Mouse (Mus musculus) lung, embryonic 15.5 days (tissue): ENCODE measurements at regions not wholly inside any gene's neighbourhood (a gene's known extent, or its start where the extent isn't known, plus 50 kb on each side); places are given as distances from the start of the nearest gene placed in this dataset.

ENCODE experiments used
- ATAC-seq: fragments of 200-750 bp; cut with Nextera tagmentation; 2 replicates; pipeline ENCODE4 v1.8.0; 2017; ENCODE audit warnings: moderate number of reproducible peaks, borderline replicate concordance; ENCODE audit not compliant: low FRiP score, low TSS enrichment; ENCODE audit errors: extremely low read depth
- H3K27ac ChIP-seq: fragments of 300-500 bp; sonication (generic); 2 replicates; pipeline ENCODE4 v1.5.1; 2015; ENCODE audit warnings: moderate library complexity, mild to moderate bottlenecking, inconsistent platforms
- H3K27me3 ChIP-seq: fragments of 300-500 bp; sonication (generic); 2 replicates; pipeline ENCODE4 v1.6.1; 2015; ENCODE audit warnings: inconsistent platforms
- H3K36me3 ChIP-seq: fragments of 300-500 bp; sonication (generic); 2 replicates; pipeline ENCODE4 v1.6.1; 2015; ENCODE audit warnings: inconsistent platforms
- H3K4me1 ChIP-seq: fragments of 300-500 bp; sonication (generic); 2 replicates; pipeline ENCODE4 v1.6.1; 2015; ENCODE audit warnings: inconsistent platforms
- H3K4me2 ChIP-seq: fragments of 300-500 bp; sonication (generic); 2 replicates; pipeline ENCODE4 v1.6.1; 2015; ENCODE audit warnings: inconsistent platforms, mild to moderate bottlenecking, moderate library complexity
- H3K4me3 ChIP-seq: fragments of 300-500 bp; sonication (generic); 2 replicates; pipeline ENCODE4 v1.5.1; 2015; ENCODE audit warnings: mild to moderate bottlenecking, inconsistent platforms
- H3K9ac ChIP-seq: fragments of 300-500 bp; sonication (generic); 2 replicates; pipeline ENCODE4 v1.6.1; 2015; ENCODE audit warnings: inconsistent platforms
- H3K9me3 ChIP-seq: fragments of 300-500 bp; sonication (generic); 2 replicates; pipeline ENCODE4 v1.6.1; 2016; ENCODE audit warnings: inconsistent platforms
- WGBS: fragments of 180-500 bp; shearing (Covaris S2); methylation state at CpG from one replicate; pipeline ENCODE4 v1.1.7; 2015; 5-methylcytosine and 5-hydroxymethylcytosine counted together

DNA sequence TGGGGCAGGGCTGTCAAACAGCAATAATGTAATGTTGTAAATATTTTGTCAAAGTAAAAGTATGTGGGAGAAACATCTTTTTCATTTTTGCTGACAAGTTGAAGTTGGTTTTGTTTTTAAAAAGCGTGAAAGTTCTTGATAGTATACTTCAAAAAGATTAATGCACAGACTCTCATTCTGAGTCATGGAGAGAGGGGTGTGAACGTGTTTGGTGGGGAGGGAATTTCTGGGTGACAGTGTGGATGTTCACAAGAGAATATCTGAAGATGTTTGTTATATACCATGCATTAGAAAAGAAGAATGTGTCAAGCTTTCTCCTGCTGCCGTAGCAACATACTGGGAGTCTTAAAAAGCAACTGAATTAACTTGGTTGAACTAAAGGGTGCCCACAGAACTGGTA, 57.0 kb downstream of the Rps29 start:
- Histone ChIP-seq H3K36me3 (no peaks in the 10 kb centered on the region), H3K4me1 (no peaks in the 10 kb centered on the region), H3K4me3 (no peak overlapping the region), H3K4me2 (no peak overlapping the region), H3K27me3 (no peaks in the 10 kb centered on the region), H3K27ac (no peak overlapping the region), H3K9me3 (no peaks in the 10 kb centered on the region), H3K9ac (no peak overlapping the region)
- WGBS: 53% methylated on average over 3 of the region's 3 CpGs
- no peak for ATAC-seq

DNA sequence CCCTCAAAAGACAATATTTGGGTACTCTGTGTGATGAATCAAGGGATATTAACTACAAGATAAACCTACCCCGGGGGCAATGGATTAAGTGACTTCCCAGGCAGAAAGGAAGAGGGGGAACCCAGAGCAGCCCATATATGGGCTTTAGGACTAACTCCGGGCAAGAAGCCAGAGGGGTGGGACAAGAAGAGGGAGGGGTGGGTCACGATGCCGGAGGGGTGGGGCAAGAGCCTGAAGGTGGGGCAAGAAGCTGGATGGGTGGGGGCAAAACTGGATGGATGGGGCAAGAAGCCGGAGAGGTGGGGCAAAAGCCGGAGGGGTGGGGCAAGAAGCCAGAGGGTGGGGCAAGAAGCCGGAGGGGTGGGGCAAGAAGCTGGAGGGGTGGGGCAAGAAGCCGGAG, 64.1 kb downstream of the Rps29 start:
- ATAC-seq: no peak
- H3K4me3 ChIP-seq: no peak overlapping the region
- no peaks in the 10 kb centered on the region for H3K4me1 ChIP-seq
- H3K27me3 ChIP-seq: no peaks in the 10 kb centered on the region
- 83% methylated on average over 6 of the region's 8 CpGs for WGBS
- no peaks in the 10 kb centered on the region for H3K9me3 ChIP-seq
- no peaks in the 10 kb centered on the region for H3K36me3 ChIP-seq
- H3K27ac ChIP-seq: no peak overlapping the region
- H3K9ac ChIP-seq: no peak overlapping the region
- no peak overlapping the region for H3K4me2 ChIP-seq

DNA sequence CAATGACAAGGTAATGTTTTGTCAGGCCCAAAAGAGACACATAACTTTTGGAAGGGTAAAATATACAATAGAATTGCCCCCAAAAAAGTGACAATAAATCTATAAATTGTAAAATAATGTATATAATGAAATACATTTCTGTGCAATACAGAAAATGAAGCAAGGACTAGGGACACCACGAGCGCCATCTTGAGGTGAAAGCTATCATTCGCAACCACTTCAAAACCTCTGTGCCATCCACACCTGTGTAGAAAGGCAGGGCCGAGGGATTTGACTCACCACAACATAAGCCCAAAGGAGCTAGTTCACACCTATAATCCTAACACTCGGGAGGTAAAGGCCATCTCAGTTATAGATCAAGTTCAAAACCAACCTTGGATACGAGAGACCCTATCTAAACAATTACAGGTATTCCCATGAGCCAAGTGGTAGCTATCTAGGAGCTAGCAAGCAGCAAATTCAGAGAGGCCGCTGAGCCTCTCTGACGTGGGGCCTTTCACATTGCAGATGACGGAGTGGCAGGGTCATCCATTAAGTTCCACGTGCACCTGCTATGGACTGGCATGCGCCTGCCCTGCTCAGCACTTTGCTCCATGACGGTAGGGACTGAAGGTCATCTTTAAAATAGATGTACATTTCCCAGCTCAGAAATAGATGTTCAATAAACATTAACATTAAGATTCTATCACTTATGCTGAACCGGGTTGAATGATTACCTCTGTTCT, 65.8 kb downstream of the Rps29 start:
- H3K36me3 ChIP-seq: no peaks in the 10 kb centered on the region
- no peaks in the 10 kb centered on the region for H3K9me3 ChIP-seq
- H3K27me3 ChIP-seq: no peaks in the 10 kb centered on the region
- WGBS: 50% methylated on average over 13 of the region's 13 CpGs
- no peak overlapping the region for H3K9ac ChIP-seq
- H3K4me1 ChIP-seq: no peaks in the 10 kb centered on the region
- H3K4me2 ChIP-seq: no peak overlapping the region
- no peak for ATAC-seq
- H3K27ac ChIP-seq: no peak overlapping the region
- no peak overlapping the region for H3K4me3 ChIP-seq

DNA sequence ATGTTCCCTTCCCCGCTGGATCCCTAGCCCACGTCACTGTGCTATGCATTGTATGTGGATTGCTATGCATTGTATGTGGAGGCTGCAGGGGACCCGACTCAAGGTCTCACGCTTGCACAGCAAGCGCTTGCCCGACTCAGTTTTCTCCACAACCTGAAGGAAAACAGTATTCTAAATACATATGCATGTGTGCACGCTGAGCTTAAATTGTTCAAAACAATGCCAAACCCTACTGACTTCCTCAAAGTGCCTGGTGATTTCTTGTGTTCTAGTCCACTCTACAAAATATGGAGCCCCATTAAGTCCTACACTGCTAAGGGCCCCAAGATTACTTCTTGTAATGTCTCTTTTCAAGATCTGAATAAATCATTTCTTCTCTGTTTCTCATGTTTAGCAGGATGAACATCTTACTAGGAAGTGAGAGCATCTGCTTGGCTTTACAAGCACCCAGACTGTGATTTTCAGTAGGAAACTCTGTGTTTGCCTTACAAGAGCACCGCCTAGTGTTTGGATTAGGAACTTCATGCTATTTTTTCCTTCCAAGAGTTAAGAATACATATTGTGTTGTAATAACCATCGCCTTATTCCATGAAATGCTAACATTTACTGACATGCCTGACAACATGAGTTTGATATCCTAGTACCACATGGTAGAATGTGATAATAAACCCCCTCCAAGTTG, 70.9 kb downstream of the Rps29 start:
- H3K4me2 ChIP-seq: no peak overlapping the region
- H3K9ac ChIP-seq: no peak overlapping the region
- H3K4me3 ChIP-seq: no peak overlapping the region
- WGBS: 62% methylated on average over 9 of the region's 9 CpGs
- H3K4me1 ChIP-seq: 0 out of 2 replicates have a peak, but pooled peaks cover 3% of the 10 kb centered on the region
- no peaks in the 10 kb centered on the region for H3K9me3 ChIP-seq
- no peaks in the 10 kb centered on the region for H3K36me3 ChIP-seq
- H3K27me3 ChIP-seq: no peaks in the 10 kb centered on the region
- no peak for ATAC-seq
- H3K27ac ChIP-seq: no peak overlapping the region

DNA sequence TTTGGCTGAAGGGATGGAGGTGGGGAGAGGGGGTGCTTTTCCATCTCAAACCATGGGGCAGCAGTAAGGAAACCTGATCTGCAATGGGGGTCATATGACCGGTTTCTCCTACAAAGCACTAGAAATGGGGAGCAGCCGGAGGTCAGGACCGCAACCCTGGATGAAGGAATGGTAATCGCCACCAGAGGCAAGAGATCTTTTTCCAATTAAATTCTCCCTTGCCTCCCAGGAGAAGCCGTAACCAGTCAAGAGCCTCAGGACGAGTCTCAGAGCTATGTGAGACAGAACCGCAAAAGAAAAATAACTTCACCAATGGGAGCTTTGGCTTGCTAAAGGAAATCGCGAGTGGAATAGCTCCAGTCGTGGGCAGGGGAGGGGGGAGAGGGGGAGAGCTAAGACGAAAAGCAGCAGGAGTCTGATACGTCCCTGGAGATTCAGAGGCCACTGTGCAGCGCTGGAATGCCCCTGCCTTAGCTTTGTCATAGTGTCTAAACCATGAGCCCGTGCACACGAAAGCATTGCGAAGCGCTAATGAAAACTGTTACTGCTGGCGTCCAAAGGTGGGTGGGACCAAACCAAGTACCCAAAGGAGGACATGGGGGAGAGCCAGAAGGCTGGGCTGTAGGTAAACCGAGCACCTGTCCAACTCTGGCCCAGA, 73.3 kb downstream of the Rps29 start:
- H3K4me3 ChIP-seq: no peak overlapping the region

DNA sequence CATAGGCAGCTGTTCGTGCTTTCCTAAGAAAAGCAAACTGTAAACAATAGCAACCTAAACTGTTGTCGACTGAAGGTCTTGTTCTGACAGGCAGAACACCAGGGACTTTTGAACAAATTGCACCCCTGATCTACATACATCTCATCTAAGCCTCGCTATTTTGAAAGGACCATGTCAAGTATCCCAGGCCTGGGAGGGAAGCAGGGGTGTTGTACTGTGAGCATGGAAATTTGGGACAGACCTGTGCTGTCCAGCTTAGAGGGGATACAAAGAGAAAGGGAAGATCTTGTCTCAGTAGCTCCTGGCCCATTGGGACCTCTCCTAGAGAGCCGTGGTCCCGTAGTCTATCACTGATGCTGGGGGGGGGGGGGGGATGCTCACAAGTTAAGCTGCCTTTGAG, 74.3 kb downstream of the Rps29 start:
- no peak overlapping the region for H3K4me3 ChIP-seq
- WGBS: 77% methylated on average over 5 of the region's 5 CpGs
- H3K4me1 ChIP-seq: 0 out of 2 replicates have a peak, but pooled peaks cover 3% of the 10 kb centered on the region
- no peaks in the 10 kb centered on the region for H3K9me3 ChIP-seq
- no peak overlapping the region for H3K4me2 ChIP-seq
- no peaks in the 10 kb centered on the region for H3K27me3 ChIP-seq
- H3K36me3 ChIP-seq: no peaks in the 10 kb centered on the region
- H3K27ac ChIP-seq: no peak overlapping the region
- ATAC-seq: no peak
- no peak overlapping the region for H3K9ac ChIP-seq

More for the DNA sequence above, 73.3 kb downstream of the Rps29 start:
- no peak for ATAC-seq
- Histone ChIP-seq H3K9ac (no peak overlapping the region), H3K9me3 (no peaks in the 10 kb centered on the region), H3K4me1 (0 out of 2 replicates have a peak, but pooled peaks cover 3% of the 10 kb centered on the region), H3K36me3 (no peaks in the 10 kb centered on the region), H3K27me3 (no peaks in the 10 kb centered on the region), H3K4me2 (peak overlapping the region; percentile 27; the same call in 1 of the 2 replicates), H3K27ac (no peak overlapping the region)
- 32% methylated on average over 19 of the region's 19 CpGs for WGBS

DNA sequence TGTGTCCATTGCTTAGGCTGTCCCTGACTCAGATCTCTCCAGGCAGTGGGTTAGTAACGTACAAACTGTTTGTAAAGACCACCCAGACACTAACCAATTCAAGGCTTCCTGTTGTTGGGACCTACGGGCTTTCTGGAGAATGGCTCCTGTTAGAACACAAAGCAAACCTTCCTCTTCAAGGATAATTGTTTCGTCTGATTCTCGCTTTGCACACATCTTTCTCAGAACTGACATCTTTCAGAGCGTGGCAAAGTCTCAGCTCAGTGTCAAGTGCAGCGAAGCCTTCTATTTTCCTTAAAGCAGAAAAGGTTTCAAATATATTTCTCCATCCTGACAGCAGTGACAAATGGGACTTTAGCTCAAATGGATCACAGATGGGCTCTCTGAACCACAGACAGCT, 76.9 kb downstream of the Rps29 start:
- Histone ChIP-seq H3K27ac (no peak overlapping the region), H3K36me3 (no peaks in the 10 kb centered on the region), H3K9ac (no peak overlapping the region), H3K4me1 (0 out of 2 replicates have a peak, but pooled peaks cover 3% of the 10 kb centered on the region), H3K9me3 (no peaks in the 10 kb centered on the region), H3K4me2 (no peak overlapping the region), H3K27me3 (no peaks in the 10 kb centered on the region), H3K4me3 (no peak overlapping the region)
- 25% methylated on average over 6 of the region's 6 CpGs for WGBS
- ATAC-seq: no peak

DNA sequence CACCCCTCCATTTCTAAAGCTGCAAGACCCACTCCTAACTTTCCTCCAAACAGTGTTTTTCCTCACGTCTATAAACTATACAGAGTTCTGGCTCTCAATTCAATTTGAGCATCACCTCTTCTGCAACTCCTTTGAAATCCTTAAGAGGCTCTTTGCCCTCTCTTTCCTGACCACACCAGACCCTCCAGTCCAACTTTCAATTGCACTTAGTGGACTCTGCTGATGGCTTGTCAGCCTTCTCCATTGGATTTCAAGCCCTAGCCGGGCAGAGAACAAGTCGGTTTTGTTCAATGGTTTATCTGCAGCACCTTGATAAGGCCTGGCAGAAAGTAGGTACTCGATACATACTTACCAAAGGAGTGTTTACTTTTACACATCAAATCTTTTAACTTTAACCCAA, 119.4 kb downstream of the Rps29 start:
- no peaks in the 10 kb centered on the region for H3K36me3 ChIP-seq
- no peaks in the 10 kb centered on the region for H3K9me3 ChIP-seq
- ATAC-seq: peak; percentile 65; the same call in 1 of the 2 replicates
- H3K4me2 ChIP-seq: no peak overlapping the region
- H3K27me3 ChIP-seq: no peaks in the 10 kb centered on the region
- no peak overlapping the region for H3K9ac ChIP-seq
- 36% methylated on average over 4 of the region's 4 CpGs for WGBS
- H3K27ac ChIP-seq: no peak overlapping the region
- no peak overlapping the region for H3K4me3 ChIP-seq
- no peaks in the 10 kb centered on the region for H3K4me1 ChIP-seq

DNA sequence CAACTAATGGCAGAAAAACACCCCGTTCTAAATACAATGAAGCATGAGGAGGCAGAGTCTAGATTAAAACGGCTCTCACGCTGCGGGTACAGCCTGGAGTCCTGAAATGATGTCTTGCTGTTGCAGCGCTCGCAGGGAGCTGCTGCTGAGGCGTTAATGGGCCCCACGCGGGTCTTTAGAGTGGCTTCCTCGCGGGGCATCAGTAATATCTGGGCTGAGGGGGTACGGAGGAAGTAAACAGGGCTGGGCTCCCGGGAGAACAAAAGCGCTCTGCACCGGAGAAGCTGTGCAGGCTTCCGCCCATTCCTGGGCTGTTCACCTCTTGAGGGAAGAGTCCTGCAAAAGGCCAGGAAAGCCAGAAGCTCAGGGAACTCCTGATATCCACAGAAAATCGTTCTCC, 135.4 kb downstream of the Rps29 start:
- H3K4me3 ChIP-seq: peak overlapping the region; percentile 21
- H3K36me3 ChIP-seq: no peaks in the 10 kb centered on the region
- no peak overlapping the region for H3K9ac ChIP-seq
- no peak overlapping the region for H3K27ac ChIP-seq
- H3K4me2 ChIP-seq: peak overlapping the region; percentile 46
- H3K27me3 ChIP-seq: no peaks in the 10 kb centered on the region
- 32% methylated on average over 17 of the region's 17 CpGs for WGBS
- no peaks in the 10 kb centered on the region for H3K9me3 ChIP-seq
- H3K4me1 ChIP-seq: peaks cover 3% of the 10 kb centered on the region; the same call in 1 of the 2 replicates
- ATAC-seq: 0 out of 2 replicates have a peak, but pooled peaks have one; percentile 23

DNA sequence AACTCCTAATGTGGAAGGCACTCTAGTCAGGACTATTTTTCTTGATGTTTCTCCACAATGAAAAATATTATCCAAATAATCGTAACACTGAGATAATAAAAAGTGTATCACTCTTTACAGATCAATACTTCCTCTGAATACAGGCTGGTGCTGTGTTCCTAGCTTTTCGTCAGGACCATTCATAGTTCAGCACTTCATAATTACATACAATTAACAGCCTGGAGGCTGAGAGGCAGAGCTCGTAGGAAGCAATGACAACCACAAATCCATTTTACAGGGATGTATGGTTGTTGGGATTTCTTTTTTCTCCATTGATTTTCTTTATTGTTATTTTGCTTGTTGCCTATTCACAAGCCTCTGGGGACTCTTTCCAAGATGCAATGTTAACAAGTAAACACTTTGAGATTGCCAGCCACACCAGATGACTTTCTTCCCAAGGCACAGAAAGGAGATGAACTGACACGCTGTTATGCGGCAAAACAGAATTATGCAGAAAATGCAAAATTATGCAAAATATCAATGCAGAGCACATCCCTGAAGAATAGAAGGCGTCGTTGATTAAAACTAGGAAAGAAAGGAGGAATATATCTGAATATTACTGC, 142.2 kb downstream of the Rps29 start:
- H3K9ac ChIP-seq: no peak overlapping the region
- WGBS: 87% methylated on average over 7 of the region's 7 CpGs

DNA sequence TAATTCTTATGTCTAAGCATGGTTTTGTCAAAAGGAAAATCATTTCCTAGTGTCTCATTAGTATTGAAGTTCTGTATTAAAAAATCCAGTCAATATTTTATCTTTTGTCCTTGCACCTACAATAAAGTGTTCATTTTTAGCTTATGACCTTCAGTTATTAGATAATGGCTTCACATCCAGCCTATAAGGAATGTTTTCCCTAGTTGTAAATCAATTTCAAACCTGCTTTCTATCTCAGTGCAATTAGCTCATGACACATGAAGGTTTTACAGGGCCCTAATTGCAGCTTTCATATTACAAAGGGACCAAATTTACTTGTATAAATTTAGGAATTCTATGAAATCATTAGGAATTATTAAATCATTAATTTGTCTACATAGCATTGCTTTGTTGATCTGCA, 153.8 kb downstream of the Rps29 start:
- H3K36me3 ChIP-seq: no peaks in the 10 kb centered on the region
- H3K4me3 ChIP-seq: no peak overlapping the region
- H3K27me3 ChIP-seq: no peaks in the 10 kb centered on the region
- no peak overlapping the region for H3K4me2 ChIP-seq
- H3K27ac ChIP-seq: no peak overlapping the region
- H3K9ac ChIP-seq: no peak overlapping the region
- H3K4me1 ChIP-seq: no peaks in the 10 kb centered on the region
- no peak for ATAC-seq
- no peaks in the 10 kb centered on the region for H3K9me3 ChIP-seq

More for the DNA sequence above, 142.2 kb downstream of the Rps29 start:
- Histone ChIP-seq H3K27me3 (no peaks in the 10 kb centered on the region), H3K4me2 (no peak overlapping the region), H3K4me3 (no peak overlapping the region), H3K9me3 (no peaks in the 10 kb centered on the region), H3K36me3 (no peaks in the 10 kb centered on the region), H3K27ac (no peak overlapping the region), H3K4me1 (no peaks in the 10 kb centered on the region)
- ATAC-seq: no peak

DNA sequence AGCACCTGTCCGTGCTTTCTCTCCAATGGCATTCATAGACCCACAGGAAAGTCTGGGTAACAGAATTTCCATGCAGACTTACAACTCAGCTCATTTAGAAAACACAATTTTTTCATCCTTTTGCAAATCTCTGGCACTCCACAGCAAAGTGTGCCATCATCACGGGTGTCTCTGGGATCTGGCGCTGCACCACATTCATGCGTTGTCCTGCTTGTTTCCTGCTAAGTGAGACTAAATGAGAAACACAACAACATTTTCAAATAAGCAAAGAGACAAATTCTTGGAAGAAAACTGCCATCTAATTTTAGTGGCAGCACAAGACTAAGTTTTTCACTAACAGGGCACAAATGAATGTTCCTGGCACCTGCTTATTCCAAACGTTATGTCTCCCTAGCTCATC, 156.9 kb downstream of the Rps29 start:
- 73% methylated on average over 5 of the region's 5 CpGs for WGBS
- no peak for ATAC-seq
- Histone ChIP-seq H3K27me3 (no peaks in the 10 kb centered on the region), H3K9me3 (no peaks in the 10 kb centered on the region), H3K4me3 (no peak overlapping the region), H3K4me1 (no peaks in the 10 kb centered on the region), H3K27ac (no peak overlapping the region), H3K9ac (no peak overlapping the region), H3K4me2 (no peak overlapping the region), H3K36me3 (no peaks in the 10 kb centered on the region)
